Mouse (Mus musculus): ENCODE data around the gene Ly6g.

GRCm38 (mm10) chr15:75120066-75120465, 35.0 kb upstream of the Ly6g start:
- TF ChIP-seq POLR2A (IDR thresholded peaks at IDR 0.05; ENCODE audit: borderline replicate concordance, extremely low read depth, low read depth, low read length), result no peak
- TF ChIP-seq CTCF (IDR thresholded peaks at IDR 0.05; ENCODE audit: insufficient read depth, low read length), result peak; percentile 81
